Mouse (Mus musculus): ENCODE results near the gene Hmga2.

DNA sequence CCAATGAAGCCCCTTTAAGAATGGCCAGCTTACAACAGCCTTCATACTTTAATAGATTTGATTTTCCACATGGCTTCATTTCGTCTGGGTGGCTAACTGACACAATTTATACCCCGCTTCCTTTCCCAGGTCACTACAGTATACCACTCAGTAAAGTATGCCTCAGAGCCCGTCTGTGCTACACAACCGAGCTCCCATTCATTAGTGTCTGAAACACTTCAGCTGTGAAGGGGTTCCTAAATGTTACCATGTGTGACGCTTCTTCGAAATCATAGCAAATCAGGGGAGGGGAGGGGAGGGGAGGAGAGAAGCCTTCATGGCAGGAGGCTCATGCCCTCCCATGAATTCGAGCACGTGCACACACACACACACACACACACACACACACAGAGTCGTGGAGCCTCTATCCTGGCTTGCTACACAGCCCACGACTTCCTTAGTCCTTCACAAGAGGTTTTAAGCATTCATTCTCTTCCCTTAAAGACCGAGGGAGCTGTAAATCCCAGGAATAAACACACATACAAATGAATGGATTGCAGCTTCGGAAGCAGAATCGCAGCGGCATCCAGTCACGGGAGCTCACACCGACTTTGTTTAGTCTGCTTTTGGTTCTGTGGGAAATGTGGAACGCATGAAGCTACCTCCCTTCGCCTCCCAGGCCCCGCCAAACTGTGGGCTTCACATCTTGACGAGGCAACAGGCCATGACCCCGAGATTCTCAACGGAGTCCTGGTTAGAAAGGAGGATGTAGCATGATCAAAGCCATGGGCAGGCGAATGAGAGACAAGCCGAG lies 110.7 kb downstream of the Hmga2 start:
- TF ChIP-seq CTCF (IDR thresholded peaks at IDR 0.05; ENCODE audit: extremely low read depth, insufficient read depth, low read length) (no peak), POLR2A (IDR thresholded peaks at IDR 0.05; ENCODE audit: extremely low read depth, insufficient read depth, low read length) (no peak)

Measured in cortical plate, adult 2 months (tissue).